Mouse (Mus musculus) brain, embryonic 14.5 days (tissue): ENCODE measurements around the gene Klhdc4.

Experiments
- CTCF ChIP-seq: fragments of 200-500 bp; IDR thresholded peaks from 2 replicates; pipeline ENCODE4 v1.5.1; 2012; ENCODE audit warnings: inconsistent platforms, mild to moderate bottlenecking, moderate library complexity, borderline replicate concordance; ENCODE audit not compliant: insufficient read depth, insufficient read length; ENCODE audit errors: extremely low read depth
- POLR2A ChIP-seq: fragments of 200-500 bp; IDR thresholded peaks from 2 replicates; pipeline ENCODE4 v1.6.1; 2012; ENCODE audit warnings: mild to moderate bottlenecking, inconsistent platforms, borderline replicate concordance; ENCODE audit not compliant: poor library complexity, insufficient read depth, insufficient read length, severe bottlenecking; ENCODE audit errors: extremely low read depth

DNA sequence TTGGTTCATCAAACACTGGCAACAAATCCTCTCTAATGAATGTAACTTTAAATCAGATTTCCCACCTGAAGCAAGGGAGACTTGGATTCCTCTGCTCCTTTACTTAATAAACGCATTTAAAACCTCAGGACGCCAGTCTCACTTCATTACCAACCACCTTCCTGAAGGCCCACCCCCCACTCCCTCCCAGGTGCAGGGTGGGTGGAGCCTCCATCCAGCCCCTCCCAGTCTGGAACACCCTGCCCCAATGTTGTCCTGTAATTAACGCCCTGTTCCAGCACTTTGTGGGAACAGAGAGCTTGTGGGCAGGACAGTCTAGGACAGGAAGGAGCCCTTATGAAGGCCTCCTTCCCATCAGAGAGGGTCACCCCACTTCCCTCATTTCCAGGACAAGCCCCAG, 35.2 kb downstream of the Klhdc4 start:
- TF ChIP-seq POLR2A, result no peak
- no peak for TF ChIP-seq CTCF
